Mouse (Mus musculus): ENCODE data around the gene Dag1. TPM values are rescaled to one million over a fixed set of nuclear protein-coding genes. Genes with fewer than 3 reads are reported as not detected.
A peak's percentile ranks its signal among the peaks of the same experiment; 100 is the strongest.
"Not testable (repeated sequence)": the region's sequence is repeated elsewhere in the genome, so short reads cannot be mapped to it uniquely, and the experiment has no call there.

Gene Dag1
- polyA plus RNA-seq, 1 experiment, result 66.8 TPM

GRCm38 (mm10) chr9:108304716-108305115 is 41.0 kb upstream of the Dag1 start:
- Histone ChIP-seq H3K27ac (ENCODE audit: insufficient read depth, low read depth, low read length) (no peak overlapping the region), H3K36me3 (ENCODE audit: control insufficient read depth, insufficient read depth, low read length) (no peaks in the 10 kb centered on the region; the same call in 1 of the 2 replicates), H3K27me3 (replicated peaks; ENCODE audit: control insufficient read depth, insufficient read depth, low read length) (no peaks in the 10 kb centered on the region), H3K4me1 (ENCODE audit: control insufficient read depth, insufficient read depth, low read length) (peaks cover 8% of the 10 kb centered on the region), H3K4me3 (ENCODE audit: insufficient read depth, low read depth, low read length) (no peak overlapping the region)
- WGBS, result 71% methylated on average over 4 of the region's 4 CpGs
- DNase-seq, result no peak
- TF ChIP-seq CTCF (conservative IDR thresholded peaks at IDR 0.05; ENCODE audit: insufficient read depth, insufficient read length, low read depth, low read length) (no peak), POLR2A (IDR thresholded peaks at IDR 0.05; ENCODE audit: low read depth, low read length) (no peak)

DNA sequence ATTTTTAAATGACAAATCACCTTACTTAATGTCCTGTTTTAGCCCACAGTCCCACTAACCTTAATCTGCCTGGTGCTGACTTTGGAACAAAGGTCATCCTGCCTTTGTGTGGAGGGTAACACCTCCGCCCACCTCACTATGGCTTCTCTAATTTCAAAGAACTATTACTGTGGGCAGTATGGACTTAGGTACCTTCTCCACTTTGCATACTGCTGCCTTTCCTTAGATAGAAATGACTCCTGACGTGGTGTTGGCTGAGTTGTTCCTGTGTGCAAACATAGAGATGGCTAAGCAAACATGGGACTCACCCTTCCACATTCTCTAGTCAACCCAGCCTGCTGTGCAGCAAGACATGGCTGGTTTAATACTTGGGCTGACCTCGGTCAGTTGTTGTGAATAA is 38.1 kb upstream of the Dag1 start:
- no peak overlapping the region for H3K4me3 ChIP-seq (ENCODE audit: insufficient read depth, low read depth, low read length)
- H3K27me3 ChIP-seq (replicated peaks; ENCODE audit: control insufficient read depth, insufficient read depth, low read length), result no peaks in the 10 kb centered on the region
- peaks cover 9% of the 10 kb centered on the region; the same call in 1 of the 2 replicates for H3K4me1 ChIP-seq (ENCODE audit: control insufficient read depth, insufficient read depth, low read length)
- H3K27ac ChIP-seq (ENCODE audit: insufficient read depth, low read depth, low read length), result no peak overlapping the region
- H3K36me3 ChIP-seq (ENCODE audit: control insufficient read depth, insufficient read depth, low read length), result no peaks in the 10 kb centered on the region; the same call in 1 of the 2 replicates
- TF ChIP-seq CTCF (conservative IDR thresholded peaks at IDR 0.05; ENCODE audit: insufficient read depth, insufficient read length, low read depth, low read length), result no peak
- no peak for TF ChIP-seq POLR2A (IDR thresholded peaks at IDR 0.05; ENCODE audit: low read depth, low read length)
- no peak for DNase-seq
- 71% methylated on average over 3 of the region's 3 CpGs for WGBS

- Histone ChIP-seq H3K27me3 (replicated peaks; ENCODE audit: control insufficient read depth, insufficient read depth, low read length) (no peaks in the 10 kb centered on the region), H3K4me1 (ENCODE audit: control insufficient read depth, insufficient read depth, low read length) (peaks cover 17% of the 10 kb centered on the region), H3K27ac (ENCODE audit: insufficient read depth, low read depth, low read length) (peak within 1 kb of the TSS; percentile 47), H3K4me3 (ENCODE audit: insufficient read depth, low read depth, low read length) (peak within 1 kb of the TSS; percentile 47), H3K36me3 (ENCODE audit: control insufficient read depth, insufficient read depth, low read length) (no peaks in the 10 kb centered on the region)
- peak; percentile 96 for DNase-seq
- TF ChIP-seq CTCF (conservative IDR thresholded peaks at IDR 0.05; ENCODE audit: insufficient read depth, insufficient read length, low read depth, low read length) (no peak), POLR2A (IDR thresholded peaks at IDR 0.05; ENCODE audit: low read depth, low read length) (no peak)
- WGBS, result 23% methylated on average over 18 of the region's 18 CpGs
Measured at GRCm38 (mm10) chr9:108296453-108297355, 32.9 kb upstream of the Dag1 start, which contains the start of gene Amt. Amt (plus strand) TSS chr9:108296853.

DNA sequence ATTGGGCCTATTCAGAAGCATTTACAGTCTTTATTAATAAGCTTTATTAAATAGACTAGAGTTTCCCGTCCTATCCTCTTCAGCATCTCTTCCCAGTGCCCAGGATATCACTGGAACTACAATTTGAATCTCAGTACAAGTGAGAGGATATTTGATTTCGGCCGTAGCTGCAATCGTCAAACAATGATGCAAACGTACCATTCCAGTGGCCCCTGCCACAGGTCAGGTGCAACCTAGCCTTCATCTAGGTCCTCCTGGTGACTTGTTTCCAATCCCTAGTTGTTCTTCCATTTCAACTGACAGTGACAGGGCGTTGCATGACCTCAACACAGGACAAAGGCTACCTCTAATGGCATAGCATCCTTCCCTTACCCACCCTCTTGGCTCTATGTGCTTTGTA is 27.0 kb upstream of the Dag1 start:
- Histone ChIP-seq H3K4me3 (ENCODE audit: insufficient read depth, low read depth, low read length) (peak overlapping the region; percentile 58; the same call in 1 of the 2 replicates), H3K27me3 (replicated peaks; ENCODE audit: control insufficient read depth, insufficient read depth, low read length) (no peaks in the 10 kb centered on the region), H3K27ac (ENCODE audit: insufficient read depth, low read depth, low read length) (no peak overlapping the region; the same call in 1 of the 2 replicates), H3K4me1 (ENCODE audit: control insufficient read depth, insufficient read depth, low read length) (peaks cover 7% of the 10 kb centered on the region), H3K36me3 (ENCODE audit: control insufficient read depth, insufficient read depth, low read length) (no peaks in the 10 kb centered on the region)
- 37% methylated on average over 6 of the region's 6 CpGs for WGBS
- no peak for DNase-seq
- no peak for TF ChIP-seq CTCF (conservative IDR thresholded peaks at IDR 0.05; ENCODE audit: insufficient read depth, insufficient read length, low read depth, low read length)
- TF ChIP-seq POLR2A (IDR thresholded peaks at IDR 0.05; ENCODE audit: low read depth, low read length), result no peak

- no peaks in the 10 kb centered on the region for H3K27me3 ChIP-seq (replicated peaks; ENCODE audit: control insufficient read depth, insufficient read depth, low read length)
- H3K36me3 ChIP-seq (ENCODE audit: control insufficient read depth, insufficient read depth, low read length), result no peaks in the 10 kb centered on the region
- peaks cover 3% of the 10 kb centered on the region; the same call in 1 of the 2 replicates for H3K4me1 ChIP-seq (ENCODE audit: control insufficient read depth, insufficient read depth, low read length)
- peak; percentile 98 for DNase-seq
- H3K27ac ChIP-seq (ENCODE audit: insufficient read depth, low read depth, low read length), result peak within 1 kb of the TSS; percentile 4; the same call in 1 of the 2 replicates
- peak within 1 kb of the TSS; percentile 58 for H3K4me3 ChIP-seq (ENCODE audit: insufficient read depth, low read depth, low read length)
- WGBS, result under 1% methylated on average over 32 of the region's 32 CpGs
- no peak for TF ChIP-seq CTCF (conservative IDR thresholded peaks at IDR 0.05; ENCODE audit: insufficient read depth, insufficient read length, low read depth, low read length)
Measured at GRCm38 (mm10) chr9:108290016-108290750, 26.4 kb upstream of the Dag1 start, which contains the start of gene Nicn1. Nicn1 (plus strand) TSS chr9:108290429.

GRCm38 (mm10) chr9:108289347-108289746 is 25.6 kb upstream of the Dag1 start:
- Histone ChIP-seq H3K4me3 (ENCODE audit: insufficient read depth, low read depth, low read length) (no peak overlapping the region), H3K4me1 (ENCODE audit: control insufficient read depth, insufficient read depth, low read length) (peaks cover 6% of the 10 kb centered on the region; the same call in 1 of the 2 replicates), H3K27ac (ENCODE audit: insufficient read depth, low read depth, low read length) (no peak overlapping the region), H3K36me3 (ENCODE audit: control insufficient read depth, insufficient read depth, low read length) (no peaks in the 10 kb centered on the region), H3K27me3 (replicated peaks; ENCODE audit: control insufficient read depth, insufficient read depth, low read length) (no peaks in the 10 kb centered on the region)
- TF ChIP-seq POLR2A (IDR thresholded peaks at IDR 0.05; ENCODE audit: low read depth, low read length) (no peak), CTCF (conservative IDR thresholded peaks at IDR 0.05; ENCODE audit: insufficient read depth, insufficient read length, low read depth, low read length) (no peak)
- 58% methylated on average over 2 of the region's 2 CpGs for WGBS
- DNase-seq, result no peak

DNA sequence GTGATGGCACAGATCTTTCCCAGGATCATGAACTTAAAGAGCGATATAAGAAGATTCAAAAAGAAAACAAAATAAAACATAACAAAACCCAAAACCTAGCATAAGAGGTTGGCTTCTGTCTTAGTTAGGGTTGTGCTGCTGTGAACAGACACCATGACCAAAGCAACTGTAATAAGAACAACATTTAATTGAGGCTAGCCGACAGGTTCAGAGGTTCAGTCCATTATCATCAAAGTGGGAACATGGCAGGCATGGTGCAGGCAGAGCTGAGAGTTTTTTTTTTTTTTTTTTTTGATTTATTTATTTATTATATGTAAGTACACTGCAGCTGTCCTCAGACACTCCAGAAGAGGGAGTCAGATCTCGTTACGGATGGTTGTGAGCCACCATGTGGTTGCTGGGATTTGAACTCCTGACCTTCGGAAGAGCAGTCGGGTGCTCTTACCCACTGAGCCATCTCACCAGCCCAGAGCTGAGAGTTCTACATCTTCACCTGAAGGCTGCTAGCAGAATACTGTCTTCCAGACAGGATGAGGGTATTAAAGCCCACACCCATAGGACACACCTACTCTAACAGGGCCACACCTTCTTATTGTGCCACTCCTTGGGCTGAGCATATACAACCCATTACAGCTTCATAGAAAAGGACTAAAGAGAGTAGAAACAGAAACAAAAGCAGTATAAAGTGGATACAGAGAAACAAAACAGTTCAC is 23.9 kb upstream of the Dag1 start:
- 59% methylated on average over 6 of the region's 6 CpGs for WGBS

More for the DNA sequence above, 23.9 kb upstream of the Dag1 start:
- DNase-seq; H3K36me3 ChIP-seq (ENCODE audit: control insufficient read depth, insufficient read depth, low read length); H3K27me3 ChIP-seq (replicated peaks; ENCODE audit: control insufficient read depth, insufficient read depth, low read length); H3K4me1 ChIP-seq (ENCODE audit: control insufficient read depth, insufficient read depth, low read length); H3K4me3 ChIP-seq (ENCODE audit: insufficient read depth, low read depth, low read length); H3K27ac ChIP-seq (ENCODE audit: insufficient read depth, low read depth, low read length): not testable (repeated sequence)
